Mouse (Mus musculus): ENCODE measurements around the gene Fam114a2.

DNA sequence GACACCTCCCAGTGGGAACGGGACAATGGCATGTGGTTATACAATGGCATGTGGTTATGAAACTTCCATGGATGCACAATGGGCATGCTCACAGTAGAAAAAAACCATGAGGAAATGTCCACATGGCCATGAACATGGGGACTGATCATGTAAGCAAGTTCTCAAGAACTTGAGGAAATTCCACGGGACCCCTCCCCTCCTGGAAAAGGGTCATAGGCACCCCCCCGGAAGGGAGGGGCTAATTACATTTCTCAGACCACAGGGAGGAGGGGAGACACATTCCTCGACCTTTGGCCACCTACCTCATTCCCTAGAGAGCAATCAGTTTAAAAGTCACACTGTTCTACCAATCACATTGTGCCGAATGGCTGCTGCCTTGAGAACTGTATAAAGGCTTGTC lies 64.0 kb downstream of the Fam114a2 start:
- no peak for TF ChIP-seq POLR2A (IDR thresholded peaks at IDR 0.05; ENCODE audit: insufficient read depth, low read length)
- no peak for TF ChIP-seq CTCF (IDR thresholded peaks at IDR 0.05; ENCODE audit: low read depth, low read length)
- no peak for TF ChIP-seq EP300 (IDR thresholded peaks at IDR 0.05; ENCODE audit: insufficient read depth, low read depth, low read length)
